In genomic region chr6:27635898-27636297, GRCm38 (mm10) we compare ENCODE assay signal across 15 mouse cellular contexts.
"Had no signal": no experiment of that assay in that cellular context is flagged by ENCODE, and none has a peak within 500 bp of the region (broad histone marks: within the 10 kb centered on the region; RNA-seq: fewer than 3 reads in every experiment).

No protein-coding gene starts in this region.

- H3K4me3 ChIP-seq: layer of hippocampus, adult 2 months; limb, embryonic 12.5 days; liver, embryonic 13.5 days; lung, embryonic 15.5 days; neural tube, embryonic 13.5 days had no signal

- H3K36me3 ChIP-seq: limb, embryonic 12.5 days; liver, embryonic 13.5 days; lung, embryonic 15.5 days; neural tube, embryonic 13.5 days had no signal

- H3K9ac ChIP-seq: limb, embryonic 12.5 days; liver, embryonic 13.5 days; liver, postnatal 0 days; lung, embryonic 15.5 days; neural tube, embryonic 13.5 days had no signal

- H3K27me3 ChIP-seq: limb, embryonic 12.5 days; liver, embryonic 13.5 days; lung, embryonic 15.5 days; neural tube, embryonic 13.5 days had no signal

- DNase-seq: liver; liver, embryonic 13.5 days; liver, postnatal 0 days; lung, postnatal 14 days; retina, postnatal 1 day; right cerebral cortex, postnatal 4 days; spleen, adult 18-20 months; thymus, adult 18-20 months; thymus, postnatal 14 days had no signal

- H3K9me3 ChIP-seq: limb, embryonic 12.5 days; liver, embryonic 13.5 days; lung, embryonic 15.5 days; neural tube, embryonic 13.5 days had no signal

- H3K4me1 ChIP-seq: limb, embryonic 12.5 days; liver, embryonic 13.5 days; lung, embryonic 15.5 days; neural tube, embryonic 13.5 days had no signal

- H3K4me2 ChIP-seq: limb, embryonic 12.5 days; liver, embryonic 13.5 days; lung, embryonic 15.5 days; neural tube, embryonic 13.5 days had no signal

- H3K27ac ChIP-seq: layer of hippocampus, adult 2 months; limb, embryonic 12.5 days; liver, embryonic 13.5 days; lung, embryonic 15.5 days; macrophage; neural tube, embryonic 13.5 days had no signal

- ATAC-seq: liver, postnatal 0 days; midbrain, embryonic 16.5 days had no signal
